Mouse (Mus musculus) CH12.LX (cell line): ENCODE results near the gene Slc15a5. TPM values are rescaled to one million over a fixed set of nuclear protein-coding genes. Genes with fewer than 3 reads are reported as not detected.

Source experiments
- DNase-seq: peaks from one replicate; pipeline ENCODE4 v3.0.0-alpha.2; 2013; ENCODE audit errors: extremely low read depth
- H3K27ac ChIP-seq: 2 replicates; pipeline ENCODE4 v1.5.1; 2012; ENCODE audit warnings: low read depth, mild to moderate bottlenecking, control low read depth, moderate library complexity; ENCODE audit not compliant: insufficient read depth
- H3K27me3 ChIP-seq: replicated peaks from 2 replicates; pipeline ENCODE3; 2012; ENCODE audit warnings: inconsistent platforms
- H3K36me3 ChIP-seq, 2 experiments: replicated peaks in 1 of 2; 2 replicates each; pipeline versions ENCODE3 to v1.6.1; 2012; ENCODE audit warnings: inconsistent platforms in 1 of 2, low read length in 1 of 2, mild to moderate bottlenecking in 1 of 2, mixed read lengths in 1 of 2, moderate library complexity in 1 of 2; ENCODE audit not compliant: control insufficient read depth in 1 of 2, insufficient read depth in 1 of 2
- H3K4me1 ChIP-seq, 2 experiments: 2 replicates each; pipeline ENCODE4 v1.6.1; 2012; ENCODE audit warnings: inconsistent platforms in 1 of 2, moderate library complexity in 1 of 2; ENCODE audit not compliant: insufficient read depth in 2 of 2, control insufficient read depth in 1 of 2
- H3K4me2 ChIP-seq: 2 replicates; pipeline ENCODE4 v1.6.1; 2012; ENCODE audit warnings: low read depth, mild to moderate bottlenecking, control low read depth; ENCODE audit not compliant: poor library complexity, insufficient read depth, severe bottlenecking
- H3K4me3 ChIP-seq, 3 experiments: fragments of 150-350 bp in 1 of 3; sonication (generic) in 1 of 3; replicated peaks in 1 of 3; 2 replicates each; pipeline versions ENCODE3 to v1.5.1; 2011 to 2012; ENCODE audit warnings: low read depth in 2 of 3, low read length in 2 of 3, mild to moderate bottlenecking in 2 of 3, moderate library complexity in 2 of 3, control low read depth in 1 of 3, improper control_type of control experiment in 1 of 3, inconsistent platforms in 1 of 3, mixed read lengths in 1 of 3; ENCODE audit not compliant: poor library complexity in 1 of 3
- H3K79me2 ChIP-seq: replicated peaks from 2 replicates; pipeline ENCODE4 v1.6.1; 2012; ENCODE audit warnings: mild to moderate bottlenecking, moderate library complexity; ENCODE audit not compliant: control insufficient read depth, poor library complexity, insufficient read depth, severe bottlenecking; ENCODE audit errors: extremely low read depth
- H3K9ac ChIP-seq: 2 replicates; pipeline ENCODE4 v1.6.1; 2012; ENCODE audit warnings: low read depth, mild to moderate bottlenecking, control low read depth, moderate library complexity; ENCODE audit not compliant: insufficient read depth
- H3K9me3 ChIP-seq: replicated peaks from 2 replicates; pipeline ENCODE3; 2012; ENCODE audit warnings: low read length, inconsistent platforms, mixed read lengths
- BHLHE40 ChIP-seq: IDR thresholded peaks from 2 replicates; pipeline ENCODE4 v1.6.1; 2011; ENCODE audit warnings: mild to moderate bottlenecking, low read depth, low read length, improper control_type of control experiment
- CHD1 ChIP-seq: IDR thresholded peaks from 2 replicates; pipeline ENCODE4 v1.6.1; 2012; ENCODE audit warnings: low read depth, low read length, improper control_type of control experiment, inconsistent platforms
- CTCF ChIP-seq, 2 experiments: IDR thresholded peaks in 1 of 2; conservative IDR thresholded peaks in 1 of 2; 2 replicates each; pipeline ENCODE4 v1.5.1; 2011 to 2012; ENCODE audit warnings: low read depth in 2 of 2, low read length in 2 of 2, improper control_type of control experiment in 1 of 2, inconsistent platforms in 1 of 2, mild to moderate bottlenecking in 1 of 2, moderate library complexity in 1 of 2
- E2F4 ChIP-seq: IDR thresholded peaks from 2 replicates; pipeline ENCODE4 v1.6.1; 2011; ENCODE audit warnings: low read depth, low read length, improper control_type of control experiment; ENCODE audit not compliant: insufficient replicate concordance
- ELF1 ChIP-seq: IDR thresholded peaks from 2 replicates; pipeline ENCODE4 v1.6.1; 2014; ENCODE audit warnings: low read depth, mild to moderate bottlenecking, inconsistent platforms, low read length, improper control_type of control experiment
- EP300 ChIP-seq: IDR thresholded peaks from 2 replicates; pipeline ENCODE4 v1.6.1; 2011; ENCODE audit warnings: low read length, improper control_type of control experiment
- IRF4 ChIP-seq: IDR thresholded peaks from 2 replicates; pipeline ENCODE4 v1.6.1; 2014; ENCODE audit warnings: low read depth, mild to moderate bottlenecking, inconsistent platforms, low read length, improper control_type of control experiment
- KAT2A ChIP-seq: IDR thresholded peaks from 2 replicates; pipeline ENCODE4 v1.6.1; 2012; ENCODE audit warnings: low read length, improper control_type of control experiment, inconsistent platforms; ENCODE audit not compliant: insufficient replicate concordance
- MAFK ChIP-seq: IDR thresholded peaks from 2 replicates; pipeline ENCODE4 v1.6.1; 2011; ENCODE audit warnings: low read length, improper control_type of control experiment; ENCODE audit not compliant: insufficient replicate concordance
- MEF2A ChIP-seq: IDR thresholded peaks from 2 replicates; pipeline ENCODE4 v1.6.1; 2014; ENCODE audit warnings: low read depth, mild to moderate bottlenecking, inconsistent platforms, low read length, improper control_type of control experiment, borderline replicate concordance
- MXI1 ChIP-seq: IDR thresholded peaks from 2 replicates; pipeline ENCODE4 v1.6.1; 2011; ENCODE audit warnings: mild to moderate bottlenecking, low read depth, low read length, improper control_type of control experiment
- PAX5 ChIP-seq: IDR thresholded peaks from 2 replicates; pipeline ENCODE4 v1.6.1; 2012; ENCODE audit warnings: low read length, inconsistent platforms, mixed read lengths
- POLR2A ChIP-seq: IDR thresholded peaks from 2 replicates; pipeline ENCODE4 v1.6.1; 2011; ENCODE audit warnings: low read depth, mild to moderate bottlenecking, improper control_type of control experiment, low read length
- POLR2AphosphoS2 ChIP-seq: IDR thresholded peaks from 2 replicates; pipeline ENCODE4 v1.6.1; 2011; ENCODE audit warnings: low read depth, low read length, improper control_type of control experiment
- RAD21 ChIP-seq: IDR thresholded peaks from 2 replicates; pipeline ENCODE4 v1.6.1; 2011; ENCODE audit warnings: low read depth, mild to moderate bottlenecking, low read length, improper control_type of control experiment, moderate library complexity
- RCOR1 ChIP-seq: conservative IDR thresholded peaks from 2 replicates; pipeline ENCODE4 v1.6.1; 2012; ENCODE audit warnings: low read depth, mild to moderate bottlenecking, inconsistent platforms, low read length, improper control_type of control experiment
- TBP ChIP-seq: conservative IDR thresholded peaks from 2 replicates; pipeline ENCODE4 v1.6.1; 2011; ENCODE audit warnings: low read depth, low read length, improper control_type of control experiment
- TCF12 ChIP-seq: IDR thresholded peaks from 2 replicates; pipeline ENCODE4 v1.6.1; 2014; ENCODE audit warnings: low read depth, mild to moderate bottlenecking, inconsistent platforms, low read length, improper control_type of control experiment
- USF1 ChIP-seq: IDR thresholded peaks from 2 replicates; pipeline ENCODE4 v1.6.1; 2014; ENCODE audit warnings: low read depth, mild to moderate bottlenecking, inconsistent platforms, low read length, improper control_type of control experiment
- ZKSCAN1 ChIP-seq: IDR thresholded peaks from 2 replicates; pipeline ENCODE4 v1.6.1; 2012; ENCODE audit warnings: low read depth, inconsistent platforms, low read length, improper control_type of control experiment, borderline replicate concordance
- ZMIZ1 ChIP-seq: IDR thresholded peaks from 2 replicates; pipeline ENCODE4 v1.6.1; 2012; ENCODE audit warnings: low read depth, mild to moderate bottlenecking, inconsistent platforms, low read length, improper control_type of control experiment
- dilution Hi-C: fragments of 300-500 bp; cut with MboI; formaldehyde crosslinking; loops from 2 replicates; pipeline ENCODE4 v1.14.3; 2020; ENCODE audit warnings: low sequenced_read_pairs; ENCODE audit not compliant: extremely low pct_unique_long_range_greater_than_20kb, extremely low pct_ligation_motif_present
- in situ Hi-C: fragments of 300-500 bp; cut with MboI; formaldehyde crosslinking; loops from 3 replicates; pipeline ENCODE4 v1.14.3; 2019; ENCODE audit warnings: low sequenced_read_pairs, low pct_ligation_motif_present, low pct_unique_long_range_greater_than_20kb, mixed read lengths
- polyA plus RNA-seq: library from polyadenylated mRNA; unstranded; fragments of >175 nt; gene quantifications from 2 replicates; pipeline ENCODE4 v1.2.1, GENCODE M21; 2012; ENCODE audit warnings: low read depth; ENCODE audit not compliant: insufficient read length
- total RNA-seq, 2 experiments: library from RNA; depleted of rRNA; stranded (reverse); fragments of 300-350 nt in 1 of 2; fragments of >200 nt in 1 of 2; gene quantifications; 2 replicates each; pipeline ENCODE4 v1.2.3; 2012 to 2014

Slc15a5 gene
- total and polyA plus RNA-seq, 3 experiments, result not detected

DNA sequence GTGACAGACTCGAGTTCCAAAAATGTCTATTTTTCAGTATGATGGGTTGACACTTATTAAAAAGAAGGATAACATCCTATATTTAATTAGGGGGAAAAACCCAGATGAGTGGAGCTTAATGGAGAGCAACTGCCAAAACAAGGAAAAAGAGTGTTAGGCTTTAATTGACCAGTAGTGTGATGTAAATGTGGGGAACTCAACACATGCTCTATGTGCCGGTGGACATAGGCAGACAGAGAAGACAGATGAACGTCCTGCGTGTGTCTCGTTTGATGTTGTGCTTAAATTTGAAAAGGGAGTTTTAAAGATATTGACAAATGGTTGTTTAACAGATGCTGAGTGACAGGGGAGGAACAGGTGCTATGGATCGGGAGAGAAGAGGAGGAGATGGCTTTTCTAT lies 72.0 kb downstream of the Slc15a5 start:
- Histone ChIP-seq H3K27me3 (no peaks in the 10 kb centered on the region), H3K27ac (no peak overlapping the region), H3K4me2 (no peak overlapping the region), H3K79me2 (no peaks in the 10 kb centered on the region), H3K9me3 (peaks cover 70% of the 10 kb centered on the region), H3K4me1 (no peaks in the 10 kb centered on the region), H3K36me3 (no peaks in the 10 kb centered on the region), H3K9ac (no peak overlapping the region), H3K4me3 (no peak overlapping the region)
- DNase-seq, result no peak
- TF ChIP-seq MEF2A, result no peak
- TF ChIP-seq POLR2A, result no peak
- no peak for TF ChIP-seq ELF1
- TF ChIP-seq CHD1, result no peak
- no peak for TF ChIP-seq CTCF (conservative IDR thresholded peaks at IDR 0.05 in 1 of 2, IDR thresholded peaks at IDR 0.05 in 1 of 2; ENCODE audit: low read depth in 2 of 2, low read length in 2 of 2)
- TF ChIP-seq TCF12, result no peak
- no peak for TF ChIP-seq USF1
- no peak for TF ChIP-seq RAD21
- TF ChIP-seq E2F4, result no peak
- TF ChIP-seq KAT2A, result no peak
- no peak for TF ChIP-seq IRF4
- no peak for TF ChIP-seq MXI1
- no peak for TF ChIP-seq PAX5
- no peak for TF ChIP-seq MAFK
- TF ChIP-seq RCOR1, result no peak
- no peak for TF ChIP-seq BHLHE40
- TF ChIP-seq POLR2AphosphoS2, result no peak
- TF ChIP-seq ZKSCAN1, result no peak
- no peak for TF ChIP-seq ZMIZ1
- TF ChIP-seq TBP, result no peak
- dilution Hi-C loops (no loop called here), in situ Hi-C loops (no loop called here)

- no peaks in the 10 kb centered on the region for H3K4me1 ChIP-seq
- no peak overlapping the region for H3K9ac ChIP-seq
- H3K79me2 ChIP-seq, result no peaks in the 10 kb centered on the region
- in situ Hi-C loops, result no loop called here
- no peaks in the 10 kb centered on the region for H3K27me3 ChIP-seq
- dilution Hi-C loops, result no loop called here
- no peak overlapping the region for H3K4me2 ChIP-seq
- DNase-seq, result no peak
- TF ChIP-seq EP300 (no peak), TCF12 (no peak)
- no peak overlapping the region for H3K4me3 ChIP-seq
- H3K9me3 ChIP-seq, result peaks cover 68% of the 10 kb centered on the region
- H3K27ac ChIP-seq, result no peak overlapping the region
- no peaks in the 10 kb centered on the region for H3K36me3 ChIP-seq
These were observed 73.0 kb downstream of the Slc15a5 start for GRCm38 (mm10) chr6:138006525-138007251.
